Mouse (Mus musculus) erythroblast, embryonic 14.5 days (primary cell): ENCODE data around the gene Slc44a2.

Experiments used
- GATA1 ChIP-seq: IDR thresholded peaks from 2 replicates; pipeline ENCODE4 v1.6.1; 2012; ENCODE audit warnings: low read length, inconsistent platforms, mixed read lengths
- TAL1 ChIP-seq: IDR thresholded peaks from 3 replicates; pipeline ENCODE4 v1.6.1; 2012; ENCODE audit warnings: low read length, inconsistent platforms, mixed read lengths

GRCm38 (mm10) chr9:21354796-21355195 is 34.3 kb downstream of the Slc44a2 start:
- TF ChIP-seq GATA1 (no peak), TAL1 (no peak)
